Mouse (Mus musculus) embryo, embryonic 11 days (tissue): ENCODE measurements around the gene Dcun1d4.
A peak's percentile ranks its signal among the peaks of the same experiment; 100 is the strongest.
"Not testable (repeated sequence)": the region's sequence is repeated elsewhere in the genome, so short reads cannot be mapped to it uniquely, and the experiment has no call there.

Experiments
- DNase-seq: peaks from one replicate; pipeline ENCODE4 v3.0.0-alpha.2; 2015

Dcun1d4 gene

DNA sequence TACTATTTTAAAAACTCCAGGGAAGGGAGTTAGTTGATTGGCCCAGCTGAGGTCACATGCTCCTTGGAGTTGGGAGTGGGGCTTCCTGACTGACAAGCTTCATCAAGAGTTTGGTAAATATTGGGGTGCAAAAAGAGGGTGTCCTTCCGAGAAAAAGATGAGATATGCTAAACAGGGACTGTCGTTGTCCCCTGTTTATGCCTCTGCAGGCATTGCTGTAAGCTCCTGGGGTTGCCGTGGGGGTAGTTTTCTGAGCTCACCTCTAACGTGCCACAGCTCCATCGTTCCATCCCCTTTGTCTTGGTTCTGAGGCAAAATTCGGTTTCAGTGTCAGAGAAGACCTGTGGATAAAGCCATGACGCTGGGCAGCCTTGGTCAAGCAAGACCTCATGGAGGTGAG, at the start of gene Dcun1d4:
Gene Dcun1d4, plus strand, starts transcription at position 301 of the 400 bp plus-strand sequence.
- DNase-seq = no peak

- DNase-seq = peak; percentile 84
Observed at GRCm38 (mm10) chr5:73431581-73431980, 49.2 kb upstream of the Dcun1d4 start.

DNA sequence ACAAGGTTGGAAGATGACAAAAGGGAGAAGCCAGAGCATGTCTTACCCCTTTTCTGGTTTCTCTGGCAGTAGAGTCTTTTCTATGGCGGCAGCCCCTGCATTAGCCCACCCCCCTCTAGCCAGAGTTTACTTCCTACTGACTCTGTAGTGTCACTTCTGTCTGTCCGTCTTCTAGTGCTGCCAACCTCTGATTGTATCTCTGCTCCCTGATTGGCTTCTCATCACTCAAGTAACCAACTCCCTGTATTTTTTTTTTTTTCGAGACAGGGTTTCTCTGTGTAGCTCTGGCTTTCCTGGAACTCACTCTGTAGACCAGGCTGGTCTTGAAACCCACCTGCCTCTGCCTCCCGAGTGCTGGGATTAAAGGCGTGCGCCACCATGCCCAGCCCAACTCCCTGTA, 48.0 kb upstream of the Dcun1d4 start:
- no peak for DNase-seq

DNA sequence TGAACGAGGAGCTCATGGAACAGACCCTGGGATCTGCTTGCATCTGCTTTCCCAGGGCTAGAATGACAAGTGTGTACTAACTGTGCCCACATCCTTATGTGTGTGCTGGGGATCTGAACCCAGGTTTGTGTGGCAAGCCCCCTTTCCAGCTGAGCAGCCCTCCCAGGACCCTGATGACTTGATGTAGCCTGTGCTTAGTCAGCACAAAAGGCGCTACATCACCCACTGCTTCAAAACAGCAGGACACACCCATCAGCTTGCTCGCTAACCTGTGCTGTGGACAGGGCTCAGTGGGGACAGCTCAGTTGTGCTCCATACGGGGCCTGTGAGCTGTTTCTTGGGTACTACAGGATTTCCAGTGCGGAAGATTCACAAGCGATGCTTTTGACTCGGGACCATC, 46.0 kb upstream of the Dcun1d4 start:
- DNase-seq = no peak

DNA sequence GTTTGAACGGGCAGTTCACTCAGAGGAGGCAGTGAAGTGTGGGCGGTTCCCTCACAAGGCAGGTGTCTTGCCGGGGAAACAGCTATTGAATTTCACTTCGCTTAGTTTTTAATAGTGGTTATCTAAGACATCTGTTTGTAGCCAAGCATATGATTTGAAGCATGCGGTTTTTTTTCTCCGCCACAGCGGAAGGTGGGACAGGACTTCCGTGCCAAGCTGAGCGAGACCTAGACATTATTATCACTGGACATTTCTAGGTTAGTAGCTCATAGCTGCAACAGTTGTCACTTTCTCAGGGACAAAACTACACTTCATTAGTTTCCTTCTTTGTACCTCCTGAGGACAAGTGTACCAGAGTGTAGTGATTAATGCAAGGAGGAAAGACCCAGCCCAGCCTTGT, 38.6 kb upstream of the Dcun1d4 start:
- no peak for DNase-seq

DNA sequence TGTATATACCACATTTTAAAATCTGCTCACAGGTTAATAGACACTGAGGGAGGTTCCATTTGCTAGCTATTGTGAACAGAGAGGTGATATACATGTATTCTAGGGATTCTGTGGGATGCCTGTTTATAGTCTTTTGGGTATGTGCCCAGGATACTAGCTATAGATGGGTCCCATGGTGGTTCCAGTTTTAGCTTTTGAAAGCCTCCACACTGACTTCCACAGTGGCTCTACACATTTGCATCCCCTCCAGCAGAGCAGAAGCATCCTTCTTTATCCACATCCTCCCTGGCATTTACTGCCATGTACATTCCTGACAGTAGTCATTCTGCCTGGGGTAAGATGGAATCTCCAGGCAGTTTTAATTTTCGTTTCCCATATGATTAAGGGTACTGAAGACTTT, 30.5 kb upstream of the Dcun1d4 start:
- DNase-seq = no peak

- no peak for DNase-seq
Observed at GRCm38 (mm10) chr5:73454502-73455306, 26.1 kb upstream of the Dcun1d4 start.

GRCm38 (mm10) chr5:73455307-73455687, 25.5 kb upstream of the Dcun1d4 start:
- DNase-seq = no peak

GRCm38 (mm10) chr5:73468462-73469433, 12.1 kb upstream of the Dcun1d4 start:
- DNase-seq = no peak

- no peak for DNase-seq
Observed at GRCm38 (mm10) chr5:73474412-73475405, 6.1 kb upstream of the Dcun1d4 start.

DNA sequence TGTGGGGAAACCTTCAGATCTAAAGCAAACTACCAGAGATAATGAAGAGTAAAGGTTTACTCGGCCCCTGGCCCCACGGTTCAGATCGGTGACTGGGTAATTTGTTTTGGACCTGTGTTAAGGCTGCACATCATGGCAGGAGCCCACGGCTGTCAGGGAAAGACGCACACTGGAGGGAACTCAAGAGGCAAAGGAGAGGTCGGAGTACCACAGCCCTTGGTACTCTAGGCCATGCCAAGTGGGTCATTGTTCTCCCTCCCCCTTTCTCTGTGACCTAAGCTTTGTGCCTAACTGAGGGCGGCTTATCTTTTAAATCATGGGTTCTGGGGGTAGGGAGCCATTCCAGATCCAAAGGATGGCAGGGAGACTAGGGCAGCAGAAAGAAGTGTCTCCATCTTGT, 601 bp downstream of the Dcun1d4 start:
- DNase-seq = no peak

DNA sequence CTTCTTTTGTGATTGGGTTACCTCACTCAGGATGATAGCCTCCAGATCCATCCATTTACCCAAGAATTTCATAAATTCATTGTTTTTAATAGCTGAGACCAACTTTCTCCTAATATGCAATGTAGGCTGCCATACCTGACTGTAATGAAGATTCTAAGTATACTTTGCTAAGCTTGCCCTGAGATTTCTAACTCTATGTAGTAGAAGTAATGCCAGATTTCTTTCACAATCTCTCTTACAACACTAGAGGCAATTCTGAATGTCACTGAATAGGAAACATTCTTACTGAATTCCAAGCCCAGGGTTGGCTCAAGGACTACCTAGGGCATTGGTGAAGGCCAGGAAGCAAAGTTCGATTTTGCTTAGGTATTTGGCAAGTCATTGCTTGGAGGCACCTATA, 1.6 kb downstream of the Dcun1d4 start:
- DNase-seq = not testable (repeated sequence)

- peak; percentile 14 for DNase-seq
Observed at GRCm38 (mm10) chr5:73484016-73484615, 3.3 kb downstream of the Dcun1d4 start.

DNA sequence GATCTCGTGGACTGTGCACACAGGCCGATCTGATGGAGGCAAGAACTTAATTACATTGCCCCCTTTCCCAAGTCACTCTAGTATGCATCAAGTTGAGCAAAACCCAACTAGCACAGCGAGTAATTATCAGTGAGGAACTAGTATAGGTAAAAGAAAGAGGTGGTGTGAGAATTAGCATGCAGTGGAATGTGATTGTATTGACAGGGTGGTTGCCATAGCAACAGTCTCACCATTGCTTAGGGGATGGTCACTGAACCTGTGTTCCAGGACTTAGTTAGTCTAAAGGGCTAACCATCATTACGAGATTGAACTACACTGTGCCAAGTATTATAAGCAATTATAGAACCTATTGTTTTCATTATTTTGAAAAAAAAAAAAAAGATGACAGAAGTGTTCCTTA, 5.7 kb downstream of the Dcun1d4 start:
- peak; percentile 16 for DNase-seq

GRCm38 (mm10) chr5:73489915-73490314, 9.1 kb downstream of the Dcun1d4 start:
- peak; percentile 65 for DNase-seq

GRCm38 (mm10) chr5:73490596-73491073, 9.8 kb downstream of the Dcun1d4 start:
- peak; percentile 100 for DNase-seq

DNA sequence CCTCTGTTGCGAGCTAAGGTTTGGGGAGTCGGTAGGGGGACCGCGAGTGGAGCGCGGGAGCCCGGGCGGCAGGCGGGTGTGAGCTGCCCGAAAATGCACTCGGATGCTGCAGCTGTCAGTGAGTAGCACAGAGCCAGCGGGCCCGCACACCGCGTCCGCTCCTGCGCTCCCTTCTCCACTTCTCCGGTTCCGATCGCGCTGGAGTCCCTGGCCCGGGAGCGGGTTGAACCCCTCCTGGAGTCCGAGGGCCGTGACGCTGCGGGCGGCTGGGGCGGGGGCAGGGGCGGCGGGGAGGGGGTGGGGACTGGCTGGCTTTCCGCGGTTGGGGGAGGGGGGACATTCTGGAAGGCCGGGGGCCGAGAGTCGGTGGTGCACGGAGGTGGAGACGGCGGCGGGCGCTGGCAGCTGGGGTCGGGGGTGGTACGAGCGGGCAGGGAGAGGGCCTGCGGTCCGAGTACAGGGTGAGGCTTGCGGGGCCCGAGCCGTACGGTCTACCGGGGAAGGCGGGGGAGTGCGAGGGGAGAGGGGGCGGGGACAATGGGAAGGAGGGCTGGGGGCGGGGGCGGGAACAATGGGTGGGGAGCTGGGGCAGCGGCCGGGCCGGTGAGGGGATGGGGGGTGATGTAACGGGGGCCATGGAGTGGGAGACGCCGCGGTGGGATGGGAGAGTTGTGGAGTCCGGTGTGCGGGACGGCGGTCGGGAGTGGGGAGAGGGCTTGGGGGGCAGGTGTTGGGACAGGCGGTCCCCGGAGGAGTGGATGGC, 10.5 kb downstream of the Dcun1d4 start:
- DNase-seq = peak; percentile 71

DNA sequence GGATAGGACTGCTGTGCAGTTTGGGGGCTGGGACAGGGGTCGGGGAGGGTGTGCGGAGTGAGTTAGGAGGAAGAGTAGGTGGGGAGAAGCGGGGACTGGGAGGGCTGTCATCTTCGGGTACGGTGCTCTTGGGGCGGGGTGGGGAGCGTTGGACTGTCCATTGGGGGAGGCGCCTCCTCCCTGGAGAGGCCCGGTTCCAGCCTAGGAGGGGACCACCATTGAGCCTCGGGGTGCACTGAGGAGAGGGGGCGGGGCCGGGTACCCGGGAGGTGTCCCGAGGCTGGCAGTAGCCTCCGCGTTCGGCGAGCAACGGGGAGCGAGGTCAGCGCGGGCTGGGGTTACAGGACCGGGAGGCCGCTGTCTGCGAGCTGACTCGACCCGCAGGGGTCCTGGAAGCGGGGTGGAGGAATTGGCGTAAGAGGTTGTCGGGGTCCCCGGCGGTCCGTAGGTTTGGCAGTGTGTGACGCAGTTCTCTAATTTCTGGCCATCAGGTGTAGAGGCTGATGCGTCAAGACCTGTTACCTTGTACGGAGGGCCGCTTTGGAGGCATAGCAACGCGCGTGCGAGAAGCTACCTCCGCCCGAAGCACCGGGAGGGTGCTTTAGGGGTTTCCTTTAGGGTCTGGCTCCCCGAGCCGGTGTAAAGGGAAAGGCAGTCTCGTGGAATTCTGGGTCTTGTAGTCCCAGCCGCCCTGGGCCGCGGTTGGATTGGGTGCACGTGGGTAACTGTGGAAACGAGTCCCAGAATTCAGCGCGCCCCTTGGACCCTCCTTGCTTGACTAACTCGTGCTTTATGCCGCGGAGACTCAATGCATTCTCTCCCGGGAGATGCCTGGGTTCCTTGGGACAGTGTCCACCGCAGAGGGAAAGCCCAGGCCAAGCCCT, 11.3 kb downstream of the Dcun1d4 start:
- DNase-seq = peak; percentile 97

GRCm38 (mm10) chr5:73497401-73497800, 16.6 kb downstream of the Dcun1d4 start:
- DNase-seq = no peak

DNA sequence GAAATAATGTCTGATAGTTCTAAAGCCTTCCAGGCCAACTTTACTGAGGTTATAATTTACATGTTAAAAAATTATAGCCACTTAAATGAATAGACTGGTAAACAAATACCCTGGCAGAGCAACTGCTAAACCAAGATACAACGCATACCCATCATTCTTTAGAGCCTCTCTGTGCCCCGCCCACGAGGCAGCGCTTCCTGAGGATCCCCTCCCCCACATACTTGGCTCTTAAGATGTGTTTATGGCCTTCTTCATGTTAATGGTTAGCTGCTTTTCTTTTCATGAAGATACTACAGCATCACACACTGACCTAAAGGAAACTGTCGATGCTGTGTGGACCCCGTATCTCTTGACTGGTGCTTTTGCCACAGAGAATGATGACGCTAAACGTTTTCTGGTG, 17.8 kb downstream of the Dcun1d4 start:
- DNase-seq = no peak
